Mouse (Mus musculus) midbrain, embryonic 15.5 days (tissue): ENCODE measurements at regions not wholly inside any gene's neighbourhood (a gene's known extent, or its start where the extent isn't known, plus 50 kb on each side); places are given as distances from the start of the nearest gene placed in this dataset.

Source experiments
- ATAC-seq: fragments of 200-750 bp; cut with Nextera tagmentation; replicated peaks from 2 replicates; pipeline ENCODE4 v1.8.0; 2017; ENCODE audit warnings: moderate TSS enrichment
- H3K27ac ChIP-seq: fragments of 300-500 bp; sonication (generic); 2 replicates; pipeline ENCODE4 v1.5.1; 2015; ENCODE audit warnings: mild to moderate bottlenecking, inconsistent platforms
- H3K27me3 ChIP-seq: fragments of 300-500 bp; sonication (generic); replicated peaks from 2 replicates; pipeline ENCODE4 v1.6.1; 2015; ENCODE audit warnings: inconsistent platforms
- H3K36me3 ChIP-seq: fragments of 300-500 bp; sonication (generic); replicated peaks from 2 replicates; pipeline ENCODE4 v1.6.1; 2015; ENCODE audit warnings: inconsistent platforms
- H3K4me1 ChIP-seq: fragments of 300-500 bp; sonication (generic); 2 replicates; pipeline ENCODE4 v1.6.1; 2015; ENCODE audit warnings: inconsistent platforms
- H3K4me2 ChIP-seq: fragments of 300-500 bp; sonication (generic); 2 replicates; pipeline ENCODE4 v1.6.1; 2015; ENCODE audit warnings: inconsistent platforms, mild to moderate bottlenecking, moderate library complexity
- H3K4me3 ChIP-seq: fragments of 300-500 bp; sonication (generic); 2 replicates; pipeline ENCODE4 v1.5.1; 2015; ENCODE audit warnings: mild to moderate bottlenecking, inconsistent platforms
- H3K9ac ChIP-seq: fragments of 300-500 bp; sonication (generic); 2 replicates; pipeline ENCODE4 v1.6.1; 2015; ENCODE audit warnings: mild to moderate bottlenecking, inconsistent platforms
- H3K9me3 ChIP-seq: fragments of 300-500 bp; sonication (generic); 2 replicates; pipeline ENCODE4 v1.6.1; 2016; ENCODE audit warnings: inconsistent platforms
- WGBS: fragments of 180-500 bp; shearing (Covaris S2); methylation state at CpG from one replicate; pipeline ENCODE4 v1.1.7; 2015; ENCODE audit warnings: mixed read lengths; 5-methylcytosine and 5-hydroxymethylcytosine counted together

- H3K4me2 ChIP-seq: no peak overlapping the region
- no peaks in the 10 kb centered on the region for H3K27me3 ChIP-seq
- H3K4me3 ChIP-seq: no peak overlapping the region
- no peak overlapping the region for H3K9ac ChIP-seq
- WGBS: 95% methylated on average over 4 of the region's 4 CpGs
- no peaks in the 10 kb centered on the region for H3K4me1 ChIP-seq
- no peaks in the 10 kb centered on the region for H3K36me3 ChIP-seq
- no peak for ATAC-seq
- H3K27ac ChIP-seq: no peak overlapping the region
- no peaks in the 10 kb centered on the region for H3K9me3 ChIP-seq
Measured at GRCm38 (mm10) chr7:115266141-115266540, 522.6 kb downstream of the Insc start.

GRCm38 (mm10) chr7:115270803-115271202 is 527.3 kb downstream of the Insc start:
- ATAC-seq: no peak
- Histone ChIP-seq H3K4me1 (no peaks in the 10 kb centered on the region), H3K27me3 (no peaks in the 10 kb centered on the region), H3K27ac (no peak overlapping the region), H3K36me3 (no peaks in the 10 kb centered on the region), H3K4me3 (no peak overlapping the region), H3K9me3 (no peaks in the 10 kb centered on the region), H3K4me2 (no peak overlapping the region), H3K9ac (no peak overlapping the region)
- WGBS: 28% methylated on average over 2 of the region's 2 CpGs

DNA sequence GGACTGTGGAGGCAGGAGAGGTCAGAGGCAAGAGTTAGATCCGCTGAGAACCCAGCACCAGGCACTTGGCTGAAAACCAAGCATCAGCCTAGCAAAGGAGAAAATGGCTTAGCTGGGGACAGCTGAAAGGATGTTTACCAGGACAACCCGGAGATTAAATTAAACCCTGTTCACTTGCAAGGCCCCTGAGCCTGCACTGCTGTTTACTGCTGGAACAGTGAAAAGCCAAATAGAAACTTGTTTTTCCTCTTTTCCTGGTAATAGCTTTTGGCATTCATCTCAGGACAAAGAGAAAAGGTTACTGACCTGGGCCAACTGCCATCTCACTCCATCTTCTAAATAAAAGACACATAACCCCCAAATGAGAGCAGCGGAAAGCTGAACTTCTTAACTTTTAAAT is 531.3 kb downstream of the Insc start:
- H3K4me2 ChIP-seq: no peak overlapping the region
- no peaks in the 10 kb centered on the region for H3K27me3 ChIP-seq
- H3K4me1 ChIP-seq: no peaks in the 10 kb centered on the region
- H3K27ac ChIP-seq: no peak overlapping the region
- H3K4me3 ChIP-seq: no peak overlapping the region
- no peaks in the 10 kb centered on the region for H3K36me3 ChIP-seq
- H3K9ac ChIP-seq: no peak overlapping the region
- ATAC-seq: no peak
- WGBS: 38% methylated on average over 3 of the region's 3 CpGs
- H3K9me3 ChIP-seq: no peaks in the 10 kb centered on the region

DNA sequence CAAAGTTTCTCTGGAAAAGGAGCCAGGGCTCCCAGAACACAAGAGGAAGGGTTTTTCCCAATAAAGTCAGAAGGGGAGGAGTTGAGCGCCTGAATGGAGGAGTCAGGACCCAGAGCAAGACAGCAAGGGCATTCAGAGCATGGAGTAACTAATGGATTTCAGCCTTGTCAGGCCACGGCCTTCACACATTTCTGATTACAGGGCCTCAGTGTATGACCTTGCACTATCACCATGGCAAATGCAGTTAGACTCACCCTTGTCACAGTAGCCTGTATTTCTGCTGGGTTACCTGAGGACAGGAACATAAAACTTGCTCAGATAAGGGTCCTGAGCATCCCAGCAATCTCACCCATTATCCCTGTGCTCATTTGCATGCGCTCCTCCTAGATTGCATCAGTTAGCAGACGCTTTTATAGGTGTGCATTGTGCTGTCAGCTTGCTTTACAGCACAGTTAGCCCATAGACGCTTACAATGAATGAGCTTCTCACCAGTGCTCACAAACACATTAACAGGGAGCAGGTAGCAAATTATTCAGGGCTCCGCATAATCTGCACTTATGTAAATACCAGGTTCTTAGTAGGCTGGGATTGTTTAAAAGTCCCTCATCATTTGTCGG is 547.4 kb downstream of the Insc start:
- H3K9ac ChIP-seq: no peak overlapping the region
- H3K4me1 ChIP-seq: peaks cover 7% of the 10 kb centered on the region; the same call in 1 of the 2 replicates
- no peak for ATAC-seq
- no peaks in the 10 kb centered on the region for H3K9me3 ChIP-seq
- no peak overlapping the region for H3K27ac ChIP-seq
- H3K27me3 ChIP-seq: no peaks in the 10 kb centered on the region
- 51% methylated on average over 7 of the region's 7 CpGs for WGBS
- no peak overlapping the region for H3K4me2 ChIP-seq
- H3K36me3 ChIP-seq: no peaks in the 10 kb centered on the region
- no peak overlapping the region for H3K4me3 ChIP-seq

DNA sequence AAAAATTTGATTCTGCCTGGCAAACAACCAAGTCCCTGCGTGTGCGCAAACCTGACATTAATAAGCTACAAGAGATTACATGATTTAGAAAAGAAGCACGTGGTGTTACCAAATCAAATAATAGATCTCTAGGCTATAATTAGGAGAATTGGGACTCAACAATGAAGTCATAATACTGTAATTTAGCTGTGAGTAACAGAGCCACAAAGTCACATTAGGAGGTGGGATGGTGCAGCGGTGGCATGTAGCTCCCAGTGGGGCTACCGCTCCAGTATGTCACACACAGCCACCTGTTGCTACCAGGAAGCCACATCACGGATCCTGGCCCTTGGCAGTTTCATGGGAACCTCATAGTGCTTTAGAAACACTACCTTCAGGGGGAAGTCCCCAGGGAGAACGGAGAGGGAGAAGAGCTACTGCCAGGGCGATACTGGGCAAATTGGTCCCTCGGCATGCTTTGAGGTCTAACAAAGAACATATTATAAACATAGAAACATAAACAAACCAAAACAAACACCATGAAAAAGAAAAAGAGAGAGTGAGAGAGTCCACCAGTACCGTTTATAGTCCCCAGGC is 551.2 kb downstream of the Insc start:
- Histone ChIP-seq H3K4me1 (peaks cover 7% of the 10 kb centered on the region; the same call in 1 of the 2 replicates), H3K9me3 (no peaks in the 10 kb centered on the region), H3K9ac (no peak overlapping the region), H3K27me3 (no peaks in the 10 kb centered on the region), H3K27ac (no peak overlapping the region), H3K4me3 (no peak overlapping the region), H3K36me3 (no peaks in the 10 kb centered on the region), H3K4me2 (no peak overlapping the region)
- ATAC-seq: no peak
- WGBS: 64% methylated on average over 10 of the region's 10 CpGs

GRCm38 (mm10) chr7:115300241-115300640 is 556.7 kb downstream of the Insc start:
- H3K27me3 ChIP-seq: no peaks in the 10 kb centered on the region
- no peak overlapping the region for H3K4me2 ChIP-seq
- H3K4me1 ChIP-seq: 0 out of 2 replicates have a peak, but pooled peaks cover 3% of the 10 kb centered on the region
- WGBS: 87% methylated on average over 8 of the region's 8 CpGs
- no peak overlapping the region for H3K27ac ChIP-seq
- no peak overlapping the region for H3K4me3 ChIP-seq
- no peaks in the 10 kb centered on the region for H3K36me3 ChIP-seq
- no peaks in the 10 kb centered on the region for H3K9me3 ChIP-seq
- ATAC-seq: no peak
- H3K9ac ChIP-seq: no peak overlapping the region

GRCm38 (mm10) chr7:115308377-115308776 is 564.9 kb downstream of the Insc start:
- Histone ChIP-seq H3K27me3 (no peaks in the 10 kb centered on the region), H3K4me3 (no peak overlapping the region), H3K9ac (no peak overlapping the region), H3K36me3 (no peaks in the 10 kb centered on the region), H3K9me3 (no peaks in the 10 kb centered on the region), H3K27ac (no peak overlapping the region), H3K4me2 (no peak overlapping the region), H3K4me1 (no peaks in the 10 kb centered on the region)
- WGBS: 93% methylated on average over 4 of the region's 4 CpGs
- no peak for ATAC-seq

DNA sequence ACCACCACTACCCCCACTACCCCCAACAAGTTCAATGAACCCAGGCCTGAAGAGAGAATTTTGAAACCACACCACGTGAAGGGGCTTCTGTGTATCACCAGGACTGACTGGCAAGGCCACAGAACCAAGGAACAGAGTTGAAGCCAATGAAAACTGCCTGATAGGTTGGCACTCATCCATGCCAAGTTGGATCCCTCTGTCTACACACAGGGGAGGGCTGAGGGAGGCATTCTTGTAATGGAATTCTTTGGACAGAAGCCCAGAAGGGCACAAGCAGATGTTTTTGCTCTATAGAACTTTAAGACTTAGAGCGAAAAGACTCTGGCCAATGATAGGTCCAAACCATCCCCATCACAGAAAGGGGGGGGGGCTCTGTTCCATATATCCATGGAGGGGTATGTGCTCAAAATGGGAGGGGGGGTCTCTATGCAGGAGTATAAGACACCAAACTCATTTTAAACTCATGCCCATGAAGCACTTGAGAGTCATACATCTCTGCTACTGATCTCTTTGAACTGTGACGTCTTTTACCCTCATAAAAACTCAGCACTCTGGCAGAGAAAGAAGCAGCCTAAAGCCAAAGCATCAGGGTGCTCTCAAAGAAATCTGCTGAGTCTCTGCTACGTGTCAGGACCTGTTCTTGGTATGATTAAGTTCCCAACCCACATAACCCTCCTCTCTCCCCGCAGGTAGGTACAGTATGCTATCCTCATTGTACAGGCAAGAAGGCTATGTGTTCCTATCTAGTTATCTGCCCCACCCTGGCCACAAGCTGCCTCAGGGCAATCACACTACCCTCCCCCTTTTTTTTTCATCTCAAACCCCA is 567.1 kb downstream of the Insc start:
- no peak overlapping the region for H3K9ac ChIP-seq
- no peaks in the 10 kb centered on the region for H3K9me3 ChIP-seq
- ATAC-seq: 0 out of 2 replicates have a peak, but pooled peaks have one; percentile 71
- H3K36me3 ChIP-seq: no peaks in the 10 kb centered on the region
- no peak overlapping the region for H3K27ac ChIP-seq
- no peak overlapping the region for H3K4me2 ChIP-seq
- H3K4me1 ChIP-seq: no peaks in the 10 kb centered on the region
- no peaks in the 10 kb centered on the region for H3K27me3 ChIP-seq
- 60% methylated on average over 5 of the region's 5 CpGs for WGBS
- H3K4me3 ChIP-seq: no peak overlapping the region

DNA sequence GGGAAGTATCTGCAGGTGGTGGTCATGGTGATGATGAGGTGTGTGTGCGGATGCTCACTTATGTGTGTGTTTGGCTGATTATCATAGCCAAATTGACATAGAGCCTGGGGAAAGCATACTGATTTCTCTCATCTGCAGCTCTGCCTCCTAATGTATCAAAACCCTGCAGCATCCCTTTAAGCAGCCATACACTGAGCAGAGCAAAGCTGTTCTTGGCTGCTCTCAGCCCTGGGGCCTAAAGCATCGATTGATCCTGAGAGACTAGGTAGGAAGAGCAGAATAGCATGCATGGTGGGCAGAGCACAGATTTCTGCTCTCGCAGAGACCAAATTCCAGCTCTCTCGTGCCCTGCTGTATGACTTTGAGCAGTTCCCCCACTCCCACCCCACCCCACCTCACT is 576.0 kb downstream of the Insc start:
- Histone ChIP-seq H3K27ac (no peak overlapping the region), H3K9me3 (no peaks in the 10 kb centered on the region), H3K36me3 (no peaks in the 10 kb centered on the region), H3K4me1 (peaks cover 6% of the 10 kb centered on the region; the same call in 1 of the 2 replicates), H3K4me3 (no peak overlapping the region), H3K4me2 (no peak overlapping the region), H3K27me3 (no peaks in the 10 kb centered on the region), H3K9ac (no peak overlapping the region)
- 0 out of 2 replicates have a peak, but pooled peaks have one; percentile 52 for ATAC-seq
- 56% methylated on average over 4 of the region's 4 CpGs for WGBS

DNA sequence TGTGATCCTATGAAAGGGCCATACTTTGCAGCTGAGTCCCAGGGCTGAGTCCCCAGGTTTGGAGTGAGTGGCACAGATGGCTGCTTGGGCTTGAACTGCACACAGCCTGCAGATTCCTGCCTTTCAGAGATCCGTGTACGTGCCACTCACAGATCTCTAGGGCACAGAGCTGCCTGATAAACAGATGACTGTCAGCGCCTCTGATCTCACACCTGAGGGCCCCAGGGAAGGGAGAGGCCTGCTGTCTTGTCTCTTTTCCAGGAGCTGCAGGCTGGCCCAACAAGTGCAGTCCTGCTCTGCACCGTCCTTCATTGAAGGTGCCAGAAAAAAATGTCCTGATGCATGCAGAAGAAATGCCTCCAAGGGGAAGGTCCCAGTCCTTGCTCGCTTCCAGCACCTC is 579.5 kb downstream of the Insc start:
- WGBS: 71% methylated on average over 5 of the region's 5 CpGs
- Histone ChIP-seq H3K9ac (no peak overlapping the region), H3K4me2 (no peak overlapping the region), H3K36me3 (no peaks in the 10 kb centered on the region), H3K4me1 (peaks cover 6% of the 10 kb centered on the region; the same call in 1 of the 2 replicates), H3K27ac (no peak overlapping the region), H3K9me3 (no peaks in the 10 kb centered on the region), H3K4me3 (no peak overlapping the region), H3K27me3 (no peaks in the 10 kb centered on the region)
- no peak for ATAC-seq

- no peak overlapping the region for H3K4me3 ChIP-seq
- ATAC-seq: no peak
- H3K36me3 ChIP-seq: no peaks in the 10 kb centered on the region
- 76% methylated on average over 3 of the region's 3 CpGs for WGBS
- no peaks in the 10 kb centered on the region for H3K9me3 ChIP-seq
- no peaks in the 10 kb centered on the region for H3K4me1 ChIP-seq
- no peak overlapping the region for H3K9ac ChIP-seq
- no peaks in the 10 kb centered on the region for H3K27me3 ChIP-seq
- no peak overlapping the region for H3K4me2 ChIP-seq
- no peak overlapping the region for H3K27ac ChIP-seq
Measured at GRCm38 (mm10) chr7:115328300-115328699, 584.8 kb downstream of the Insc start.

GRCm38 (mm10) chr7:115331698-115332097 is 588.2 kb downstream of the Insc start:
- Histone ChIP-seq H3K36me3 (no peaks in the 10 kb centered on the region), H3K27ac (no peak overlapping the region), H3K4me1 (no peaks in the 10 kb centered on the region), H3K27me3 (no peaks in the 10 kb centered on the region), H3K4me2 (no peak overlapping the region), H3K9me3 (no peaks in the 10 kb centered on the region), H3K4me3 (no peak overlapping the region), H3K9ac (no peak overlapping the region)
- WGBS: 90% methylated on average over 1 of the region's 1 CpGs
- ATAC-seq: no peak
